Mouse (Mus musculus): ENCODE measurements around the gene Rab3il1.
"Not testable (repeated sequence)": the region's sequence is repeated elsewhere in the genome, so short reads cannot be mapped to it uniquely, and the experiment has no call there.

The Rab3il1 gene

DNA sequence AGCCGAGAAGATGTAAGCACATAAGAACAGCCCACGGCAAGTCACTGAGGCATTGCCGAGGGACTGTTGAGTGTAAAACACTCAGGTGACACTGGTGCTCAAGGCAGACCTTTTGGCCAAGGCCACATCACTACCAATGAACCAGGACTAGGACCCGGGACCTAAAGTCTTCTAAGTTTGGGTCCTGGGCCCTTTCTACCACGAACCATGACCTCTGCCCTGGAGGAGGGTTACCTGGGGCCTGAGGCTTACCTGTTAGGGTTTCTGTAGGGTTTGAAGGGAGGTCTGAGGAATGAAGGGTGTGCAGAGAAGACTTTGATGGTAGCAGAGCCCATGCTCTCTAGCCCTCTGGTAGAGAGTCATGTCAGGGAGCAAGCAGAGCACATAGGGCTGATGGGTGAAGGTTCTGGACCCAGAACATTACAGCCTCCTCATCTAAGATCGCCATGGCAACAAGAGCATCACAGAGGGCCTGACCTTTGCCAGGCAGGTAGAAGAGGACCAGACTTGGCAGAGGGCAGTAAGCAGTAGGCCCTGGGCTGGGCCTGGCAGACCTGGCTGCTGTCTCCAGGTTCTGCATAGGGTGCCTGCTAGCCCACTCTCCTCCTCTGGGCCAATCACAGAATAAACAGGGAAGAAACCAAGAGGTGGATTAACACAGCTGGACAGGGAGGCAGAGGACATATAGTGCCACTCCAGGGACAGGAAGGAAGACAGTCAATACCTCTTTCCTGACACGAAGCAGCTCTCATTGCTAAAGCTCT lies at the start of gene Rab3il1, which contains the start of gene Best1:
TSS of gene Rab3il1 (plus strand) at position 464 of the 764 bp plus-strand sequence.
TSS of gene Best1 (minus strand) at position 428 of the 764 bp plus-strand sequence.
- no peak for DNase-seq

GRCm38 (mm10) chr19:9952390-9952789 lies 49.1 kb upstream of the Rab3il1 start:
- no peak for DNase-seq

- DNase-seq = no peak
Measured at GRCm38 (mm10) chr19:9952912-9953311, 48.6 kb upstream of the Rab3il1 start.

GRCm38 (mm10) chr19:9954055-9954810 lies 47.2 kb upstream of the Rab3il1 start:
- DNase-seq = peak; percentile 41

GRCm38 (mm10) chr19:9954811-9955202 lies 46.7 kb upstream of the Rab3il1 start:
- no peak for DNase-seq

DNA sequence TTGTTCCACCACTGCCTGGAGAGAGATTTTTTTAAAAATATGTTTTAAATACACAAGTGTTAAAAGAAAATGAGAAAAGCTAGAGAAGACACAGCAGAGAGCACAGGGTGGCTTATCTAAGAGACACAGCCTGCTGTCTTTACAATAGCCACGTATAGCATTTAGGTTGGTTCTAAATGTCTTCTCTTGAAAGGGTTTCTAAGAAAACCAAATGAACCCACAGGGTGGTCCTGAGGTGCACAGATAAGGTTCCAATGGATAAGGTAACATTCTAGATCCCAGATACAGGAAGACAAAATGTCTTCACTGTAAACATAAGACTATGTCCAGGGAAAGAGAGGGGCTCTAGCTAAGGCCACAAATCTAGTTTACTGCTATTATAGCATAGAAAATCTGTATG lies 46.0 kb upstream of the Rab3il1 start:
- DNase-seq = no peak

GRCm38 (mm10) chr19:9956624-9957388 lies 44.7 kb upstream of the Rab3il1 start:
- DNase-seq = no peak

DNA sequence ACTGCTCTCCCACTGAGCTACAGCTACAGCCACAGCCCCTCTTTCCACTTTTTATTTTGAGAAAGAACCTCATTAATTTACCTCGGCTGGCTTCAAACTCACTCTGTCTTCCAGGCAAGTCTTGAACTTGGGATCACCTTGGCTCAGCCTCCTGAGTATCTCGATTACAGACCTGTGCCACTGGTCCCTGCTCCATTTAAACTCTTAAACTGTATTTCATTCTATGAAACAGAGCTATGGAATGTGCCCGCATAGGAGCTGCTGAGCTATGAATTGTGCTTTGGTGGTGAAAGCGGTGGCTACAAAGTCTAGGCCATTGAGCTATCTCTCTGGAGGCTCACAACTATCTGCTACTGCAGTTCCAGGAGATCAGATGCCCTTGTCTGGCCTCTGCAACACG lies 43.5 kb upstream of the Rab3il1 start:
- DNase-seq = no peak

DNA sequence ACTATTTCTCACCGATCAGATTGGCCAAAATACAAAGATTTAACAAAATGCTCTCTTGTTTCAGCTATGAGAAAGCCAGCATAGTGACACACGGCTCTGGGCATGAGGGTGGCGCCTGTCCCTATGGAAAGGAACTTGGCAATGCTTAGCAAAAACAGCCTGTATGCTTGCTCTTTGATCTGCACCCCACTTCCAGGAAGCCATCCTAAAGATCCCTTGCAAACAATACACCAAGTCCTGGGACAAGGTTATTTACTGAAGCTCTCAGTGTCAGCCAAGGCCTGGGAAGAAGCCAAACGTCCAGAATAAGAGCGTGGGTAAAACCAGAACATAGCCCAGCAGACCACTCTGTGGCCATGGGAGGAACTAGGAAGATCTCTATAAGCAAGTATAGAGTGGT lies 40.7 kb upstream of the Rab3il1 start:
- DNase-seq = no peak

DNA sequence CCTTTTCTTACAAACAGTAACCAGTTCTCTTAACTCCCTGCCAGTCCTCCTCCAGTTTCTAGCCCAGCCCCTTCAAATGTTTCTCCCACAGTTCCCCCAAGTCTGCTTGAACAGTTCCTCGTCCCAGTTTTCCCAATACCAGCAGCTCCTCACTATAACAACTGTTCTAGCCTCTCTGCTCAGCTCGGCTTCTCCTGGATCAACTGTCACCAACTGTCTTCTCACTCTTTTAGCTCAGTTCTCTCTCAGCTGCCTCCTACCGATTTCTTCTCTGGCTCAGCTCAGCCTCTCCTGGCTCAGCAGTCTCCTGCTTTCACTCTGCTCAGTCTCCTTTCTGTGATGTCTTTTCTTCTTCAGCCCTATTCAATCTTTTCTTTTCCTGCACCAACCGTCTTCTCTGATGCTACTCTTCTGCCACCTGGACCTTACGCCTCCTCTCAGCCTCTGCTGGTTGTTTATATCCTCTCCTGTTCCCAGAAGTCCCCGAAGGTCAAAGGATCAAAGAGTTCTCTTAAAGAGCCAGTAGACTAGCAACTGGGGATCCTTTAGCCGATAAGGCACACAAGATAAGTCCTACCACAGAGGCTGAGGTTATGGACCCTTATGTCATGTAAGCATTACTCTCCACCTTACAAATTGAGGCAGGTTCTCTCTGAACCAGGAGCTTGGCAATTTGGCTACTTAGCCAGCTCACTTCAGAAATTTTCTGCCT lies 37.1 kb upstream of the Rab3il1 start:
- DNase-seq = peak; percentile 39

DNA sequence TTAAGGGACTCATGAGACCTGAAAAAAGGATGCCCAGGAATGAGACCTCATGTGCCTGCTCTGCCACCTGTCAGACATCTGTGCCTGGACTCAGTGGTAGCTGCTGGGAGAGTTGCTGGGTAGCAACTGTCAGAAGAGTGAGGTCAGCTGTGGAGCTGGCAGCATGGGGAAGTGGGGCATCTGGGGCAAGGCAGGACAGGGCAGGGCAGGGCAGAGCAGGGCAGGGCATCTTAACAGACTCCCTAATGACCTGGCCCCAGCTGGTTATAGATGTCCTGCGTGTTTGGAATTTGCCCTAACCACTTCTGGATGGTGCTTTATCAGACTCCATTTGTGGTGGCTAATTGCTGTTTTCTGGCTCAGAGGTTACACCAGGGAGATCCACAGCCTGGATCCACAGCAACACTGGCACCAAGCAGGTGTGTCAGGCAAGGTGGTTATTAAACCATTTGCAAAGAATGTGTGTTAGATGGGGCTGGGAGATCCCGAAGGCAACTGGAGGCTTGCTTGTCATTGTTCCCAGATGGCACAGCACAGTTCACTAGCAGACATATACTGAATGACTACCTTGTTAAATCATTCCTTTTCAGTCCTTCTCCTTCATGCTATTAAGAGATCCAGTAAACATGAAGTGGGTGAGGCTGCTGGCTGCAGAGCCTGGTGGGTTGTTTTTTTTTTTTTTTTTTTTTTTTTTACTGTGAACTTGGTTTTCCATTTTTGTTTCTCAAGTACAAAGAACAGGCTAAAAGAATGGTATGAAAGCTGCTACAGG lies 35.2 kb upstream of the Rab3il1 start:
- no peak for DNase-seq

- DNase-seq = no peak
Measured at GRCm38 (mm10) chr19:9968081-9968787, 33.2 kb upstream of the Rab3il1 start.

DNA sequence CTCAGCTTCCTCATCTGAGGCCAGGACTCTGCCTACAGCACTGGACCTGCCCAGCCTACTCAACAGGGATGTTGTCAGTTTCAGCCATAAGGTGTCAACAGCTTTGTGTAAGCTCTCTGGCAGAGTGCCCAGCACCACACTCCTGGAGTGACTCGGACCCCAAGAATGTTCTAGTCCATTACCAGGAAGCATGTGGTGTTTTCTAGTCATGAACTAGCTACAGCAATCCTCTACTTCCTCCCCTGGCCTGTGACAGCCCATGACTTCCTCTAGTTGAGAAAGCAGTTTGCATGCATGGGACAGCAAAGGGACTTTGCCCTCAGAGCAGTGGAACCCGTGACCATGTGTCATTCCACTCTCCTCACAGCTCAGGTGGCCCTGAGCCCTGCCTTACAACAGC lies 26.6 kb upstream of the Rab3il1 start:
- DNase-seq = not testable (repeated sequence)

DNA sequence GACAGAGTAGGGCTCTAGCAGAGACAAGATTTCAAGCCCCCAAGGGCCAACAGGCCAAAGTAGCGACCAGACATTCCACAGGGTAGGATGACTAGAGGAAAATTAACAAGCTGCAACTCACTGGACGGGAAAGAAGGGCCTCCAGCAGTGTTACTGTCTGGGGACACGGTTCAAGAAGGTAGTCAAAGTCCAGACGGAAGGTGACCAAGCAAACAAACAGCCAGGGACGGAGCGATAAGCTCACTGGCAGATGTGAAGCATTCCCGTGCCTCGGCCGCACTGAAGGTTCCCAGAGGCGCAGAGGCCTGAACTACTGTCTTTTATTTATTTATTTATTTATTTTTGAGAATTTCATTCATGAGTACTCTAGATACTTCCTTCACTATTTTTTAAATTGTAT lies 24.4 kb upstream of the Rab3il1 start:
- DNase-seq = no peak

DNA sequence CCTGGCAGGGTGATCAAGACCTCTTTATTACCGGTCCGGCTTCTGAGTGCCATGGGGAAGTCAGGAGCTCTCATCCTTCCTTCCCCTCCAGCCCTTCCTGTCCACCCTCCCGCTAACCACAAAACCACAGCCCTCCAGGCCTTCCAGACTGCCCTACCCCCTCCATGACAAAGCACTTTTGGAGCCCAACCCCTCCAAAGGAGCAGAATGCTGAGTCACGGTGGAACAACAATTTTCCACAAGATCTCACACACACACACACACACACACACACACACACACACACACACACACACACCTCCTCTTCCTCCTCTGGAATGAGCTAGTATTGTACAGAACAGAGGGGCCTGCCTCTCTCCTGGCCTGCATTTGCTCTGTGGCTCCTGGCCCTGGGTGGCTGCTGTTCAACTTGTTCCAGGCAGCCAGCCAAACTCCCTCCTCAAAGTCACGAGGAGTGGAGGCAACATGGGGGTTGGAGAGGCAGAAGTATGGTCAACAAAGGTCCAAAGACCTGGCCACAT lies 23.0 kb upstream of the Rab3il1 start:
- no peak for DNase-seq

DNA sequence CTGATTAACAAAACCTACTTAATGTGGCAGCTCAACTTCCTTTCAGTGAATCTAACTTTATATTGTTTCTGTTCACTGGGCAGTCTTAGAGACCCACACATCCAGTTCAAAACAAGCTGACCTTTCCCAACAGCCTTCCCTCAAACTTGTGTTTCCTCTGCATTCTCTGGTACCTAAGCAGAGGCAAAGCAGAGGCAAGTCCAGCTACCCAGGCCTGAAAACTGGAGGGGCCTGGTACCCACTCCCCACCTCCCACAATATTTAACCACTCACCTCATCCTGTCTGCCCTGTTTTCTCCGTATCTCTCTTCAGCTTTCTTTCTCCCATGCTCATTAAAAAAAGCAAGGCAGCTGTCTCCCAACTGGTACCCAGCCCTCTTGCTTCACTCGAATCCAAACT lies 22.3 kb upstream of the Rab3il1 start:
- no peak for DNase-seq

GRCm38 (mm10) chr19:9980258-9980657 lies 21.2 kb upstream of the Rab3il1 start, which contains the start of gene Fth1:
Fth1 (plus strand) TSS chr19:9980598.
- no peak for DNase-seq

GRCm38 (mm10) chr19:9981621-9982020 lies 19.8 kb upstream of the Rab3il1 start:
- DNase-seq = no peak

- peak; percentile 96 for DNase-seq
Measured at GRCm38 (mm10) chr19:9982151-9982851, 19.2 kb upstream of the Rab3il1 start.

GRCm38 (mm10) chr19:9982852-9983542 lies 18.5 kb upstream of the Rab3il1 start:
- no peak for DNase-seq

Data from right cerebral cortex, postnatal 25 days (tissue).